Mouse (Mus musculus): ENCODE measurements around the gene Arnt2. TPM values are rescaled to one million over a fixed set of nuclear protein-coding genes. Genes with fewer than 3 reads are reported as not detected.

Arnt2 gene
- polyA plus RNA-seq (2014; fragmentation: Nextera tagmentation; extraction: Ambion mirVana) = 71.5 and 83.8 TPM in 2 replicates

DNA sequence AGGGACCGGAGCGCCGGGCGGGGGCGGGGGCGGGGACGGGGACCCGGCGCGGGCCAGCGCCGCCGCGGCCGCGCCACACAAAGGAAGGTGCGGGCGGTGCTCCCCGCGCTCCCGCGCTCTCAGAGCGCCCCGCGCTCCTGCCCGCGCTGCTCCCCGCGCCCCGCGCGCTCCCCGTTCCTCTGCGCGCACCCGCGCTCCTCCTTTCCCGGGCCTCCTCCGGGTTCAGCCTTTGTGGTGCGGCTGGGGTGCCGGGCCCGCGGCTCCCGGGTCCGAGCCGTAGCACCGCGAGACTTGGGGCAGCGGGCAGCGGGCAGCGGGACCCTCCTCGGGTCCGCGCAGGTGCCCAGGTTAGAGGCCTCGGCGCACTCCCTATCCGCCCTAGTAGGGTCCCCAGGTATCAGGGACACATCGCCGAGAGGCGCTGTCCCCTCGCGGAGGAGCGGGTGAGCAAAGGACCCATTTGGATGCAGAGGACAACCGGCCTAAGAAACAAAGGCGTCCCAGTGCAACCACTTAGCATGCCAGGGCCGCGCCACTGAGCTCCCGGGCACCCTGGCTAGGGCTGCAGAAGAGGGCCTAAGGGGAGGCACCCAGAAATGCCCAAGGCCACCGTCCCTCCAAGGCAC, at the start of gene Arnt2:
TSS of gene Arnt2 (minus strand) at position 281 of the 626 bp plus-strand sequence.
- Histone ChIP-seq H3K4me3 (ENCODE audit: low read depth, low read length) (peak within 1 kb of the TSS; percentile 73), H3K9ac (replicated peaks; ENCODE audit: low read depth, low read length) (peak within 1 kb of the TSS; percentile 93), H3K27me3 (ENCODE audit: control insufficient read depth, insufficient read depth, low read length) (no peaks in the 10 kb centered on the region), H3K9me3 (ENCODE audit: control insufficient read depth, low read length) (no peaks in the 10 kb centered on the region), H3K36me3 (ENCODE audit: control insufficient read depth, insufficient read depth, low read length) (no peaks in the 10 kb centered on the region), H3K4me2 (ENCODE audit: low read depth, low read length) (peak within 1 kb of the TSS; percentile 81), H3K27ac (ENCODE audit: low read depth, low read length) (peak within 1 kb of the TSS; percentile 96), H3K4me1 (ENCODE audit: control insufficient read depth, insufficient read depth, low read length) (peaks cover 12% of the 10 kb centered on the region)
- ATAC-seq (ENCODE audit: low read depth) = peak; percentile 92
- under 1% methylated on average over 53 of the region's 69 CpGs for WGBS

DNA sequence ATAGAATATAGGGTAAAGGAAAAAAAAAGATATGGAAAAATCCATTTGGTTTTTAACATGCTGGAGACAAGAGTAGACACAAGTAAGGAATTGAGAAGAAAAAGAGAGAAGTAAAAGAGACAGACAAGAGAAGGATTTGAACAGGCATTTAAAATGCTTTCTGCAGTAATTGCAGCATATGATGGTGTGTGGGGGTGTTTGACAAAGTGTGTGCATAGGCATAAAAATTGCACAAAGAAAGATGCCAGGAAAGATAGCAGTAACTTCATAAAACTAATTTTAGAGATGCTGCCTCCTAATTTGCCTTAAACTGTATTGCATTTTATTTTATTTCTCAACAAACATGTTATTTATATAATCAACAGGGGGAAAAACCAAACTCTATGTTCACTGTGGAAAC, 41.7 kb upstream of the Arnt2 start:
- Histone ChIP-seq H3K9me3 (ENCODE audit: control insufficient read depth, low read length) (no peaks in the 10 kb centered on the region), H3K4me1 (ENCODE audit: control insufficient read depth, insufficient read depth, low read length) (no peaks in the 10 kb centered on the region), H3K27me3 (ENCODE audit: control insufficient read depth, insufficient read depth, low read length) (no peaks in the 10 kb centered on the region), H3K9ac (replicated peaks; ENCODE audit: low read depth, low read length) (no peak overlapping the region), H3K4me3 (ENCODE audit: low read depth, low read length) (no peak overlapping the region), H3K4me2 (ENCODE audit: low read depth, low read length) (no peak overlapping the region), H3K27ac (ENCODE audit: low read depth, low read length) (no peak overlapping the region), H3K36me3 (ENCODE audit: control insufficient read depth, insufficient read depth, low read length) (no peaks in the 10 kb centered on the region)
- no peak for ATAC-seq (ENCODE audit: low read depth)

DNA sequence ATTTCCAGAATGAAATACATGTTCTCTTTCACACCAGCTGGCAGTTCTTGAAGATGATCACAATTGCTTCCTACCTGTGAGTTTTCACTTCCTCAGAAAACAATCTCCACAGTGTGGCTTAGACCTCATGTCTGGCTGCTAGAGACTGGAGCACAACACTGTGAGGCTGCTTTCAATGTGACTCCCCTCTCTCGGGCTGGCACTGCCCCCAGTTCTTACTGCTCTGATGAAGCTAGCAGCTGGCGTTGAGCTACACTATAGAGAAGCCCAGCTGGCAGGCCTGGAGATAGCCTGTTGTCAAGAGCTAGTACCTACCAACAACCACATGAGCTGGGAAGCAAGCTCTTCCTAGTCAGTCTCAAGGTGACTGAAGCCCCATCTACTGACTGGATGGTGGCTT, 39.1 kb upstream of the Arnt2 start:
- Histone ChIP-seq H3K36me3 (ENCODE audit: control insufficient read depth, insufficient read depth, low read length) (no peaks in the 10 kb centered on the region), H3K9ac (replicated peaks; ENCODE audit: low read depth, low read length) (no peak overlapping the region), H3K4me2 (ENCODE audit: low read depth, low read length) (no peak overlapping the region), H3K27me3 (ENCODE audit: control insufficient read depth, insufficient read depth, low read length) (no peaks in the 10 kb centered on the region), H3K9me3 (ENCODE audit: control insufficient read depth, low read length) (no peaks in the 10 kb centered on the region), H3K27ac (ENCODE audit: low read depth, low read length) (no peak overlapping the region), H3K4me3 (ENCODE audit: low read depth, low read length) (no peak overlapping the region), H3K4me1 (ENCODE audit: control insufficient read depth, insufficient read depth, low read length) (no peaks in the 10 kb centered on the region)
- ATAC-seq (ENCODE audit: low read depth) = peak; percentile 63; the same call in 1 of the 2 replicates
- 58% methylated on average over 2 of the region's 2 CpGs for WGBS

DNA sequence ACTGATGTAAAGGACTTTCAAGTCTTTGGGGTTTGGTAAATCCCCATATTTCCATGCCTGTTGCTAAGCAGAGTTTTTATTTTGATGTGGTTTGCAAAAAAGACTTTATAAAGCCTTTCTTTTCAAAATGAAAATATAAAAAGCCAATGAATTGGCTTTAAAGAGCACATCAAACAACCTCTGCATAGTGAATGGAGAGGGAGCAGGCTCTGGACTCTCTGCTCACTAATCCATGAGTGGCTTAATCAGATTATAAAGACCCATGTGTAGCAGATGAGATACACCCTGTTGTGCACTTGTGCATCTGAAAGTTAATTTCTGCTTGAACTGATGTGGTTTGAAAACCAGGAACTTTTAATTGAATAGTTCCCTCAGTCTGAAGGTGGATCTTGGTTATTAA, 38.5 kb upstream of the Arnt2 start:
- Histone ChIP-seq H3K4me2 (ENCODE audit: low read depth, low read length) (no peak overlapping the region), H3K4me1 (ENCODE audit: control insufficient read depth, insufficient read depth, low read length) (no peaks in the 10 kb centered on the region), H3K27me3 (ENCODE audit: control insufficient read depth, insufficient read depth, low read length) (no peaks in the 10 kb centered on the region), H3K4me3 (ENCODE audit: low read depth, low read length) (no peak overlapping the region), H3K36me3 (ENCODE audit: control insufficient read depth, insufficient read depth, low read length) (no peaks in the 10 kb centered on the region), H3K9me3 (ENCODE audit: control insufficient read depth, low read length) (no peaks in the 10 kb centered on the region), H3K27ac (ENCODE audit: low read depth, low read length) (no peak overlapping the region), H3K9ac (replicated peaks; ENCODE audit: low read depth, low read length) (no peak overlapping the region)
- ATAC-seq (ENCODE audit: low read depth) = no peak

DNA sequence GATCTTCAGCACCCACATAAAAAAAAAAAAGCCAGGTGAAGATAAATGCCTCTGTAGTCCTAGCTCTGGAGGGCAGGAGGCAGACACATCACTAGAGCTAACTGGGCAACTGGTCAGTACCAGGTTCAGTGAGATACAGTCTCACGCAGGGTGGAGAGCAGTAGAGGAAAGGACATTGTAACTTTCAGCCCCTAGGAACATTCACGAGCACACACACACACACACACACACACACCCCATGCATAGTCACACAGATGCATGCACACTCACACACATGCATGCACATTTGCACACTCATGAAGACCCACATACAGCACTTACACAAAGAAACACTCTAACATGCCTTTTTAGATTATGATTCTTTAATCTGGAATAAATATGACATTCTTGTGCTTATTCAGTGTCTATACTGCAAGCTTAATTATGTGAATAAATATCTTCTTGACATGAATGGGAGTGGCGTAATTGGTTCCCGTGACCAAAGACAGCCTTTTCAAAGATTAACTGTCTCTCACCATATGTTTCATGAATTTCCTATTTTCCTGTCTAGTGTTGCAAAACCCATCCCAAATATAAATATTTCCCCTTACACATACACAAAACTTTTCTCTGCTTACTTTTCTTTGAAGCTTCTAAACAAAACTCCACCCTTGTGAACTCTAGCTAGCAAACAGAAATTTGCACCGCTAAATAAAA, 37.9 kb upstream of the Arnt2 start:
- Histone ChIP-seq H3K27me3 (ENCODE audit: control insufficient read depth, insufficient read depth, low read length) (no peaks in the 10 kb centered on the region), H3K4me2 (ENCODE audit: low read depth, low read length) (no peak overlapping the region), H3K9ac (replicated peaks; ENCODE audit: low read depth, low read length) (no peak overlapping the region), H3K4me1 (ENCODE audit: control insufficient read depth, insufficient read depth, low read length) (no peaks in the 10 kb centered on the region), H3K27ac (ENCODE audit: low read depth, low read length) (no peak overlapping the region), H3K4me3 (ENCODE audit: low read depth, low read length) (no peak overlapping the region), H3K9me3 (ENCODE audit: control insufficient read depth, low read length) (no peaks in the 10 kb centered on the region), H3K36me3 (ENCODE audit: control insufficient read depth, insufficient read depth, low read length) (no peaks in the 10 kb centered on the region)
- no peak; the same call in 1 of the 2 replicates for ATAC-seq (ENCODE audit: low read depth)
- 69% methylated on average over 5 of the region's 5 CpGs for WGBS

DNA sequence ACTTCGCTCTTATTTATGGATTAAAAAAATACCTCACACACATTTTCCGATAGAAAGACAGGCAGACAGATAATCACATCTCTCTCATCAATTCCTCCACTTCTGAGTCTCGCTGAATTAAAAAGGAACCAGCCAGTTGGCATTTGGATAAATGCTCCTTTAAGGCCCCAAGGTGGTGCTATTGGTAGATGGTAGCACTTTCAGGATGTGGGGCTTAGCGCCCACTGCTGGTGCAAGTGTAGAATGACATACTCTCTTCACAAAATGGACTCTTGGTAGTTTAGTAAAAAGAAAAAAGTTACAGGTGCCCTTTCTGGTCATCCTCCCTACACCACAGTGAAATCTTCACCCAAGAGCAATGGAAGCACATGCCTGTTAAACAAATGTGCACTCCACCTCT, 37.1 kb upstream of the Arnt2 start:
- Histone ChIP-seq H3K4me1 (ENCODE audit: control insufficient read depth, insufficient read depth, low read length) (no peaks in the 10 kb centered on the region), H3K36me3 (ENCODE audit: control insufficient read depth, insufficient read depth, low read length) (no peaks in the 10 kb centered on the region), H3K4me3 (ENCODE audit: low read depth, low read length) (no peak overlapping the region), H3K9ac (replicated peaks; ENCODE audit: low read depth, low read length) (no peak overlapping the region), H3K27me3 (ENCODE audit: control insufficient read depth, insufficient read depth, low read length) (no peaks in the 10 kb centered on the region), H3K9me3 (ENCODE audit: control insufficient read depth, low read length) (no peaks in the 10 kb centered on the region), H3K27ac (ENCODE audit: low read depth, low read length) (no peak overlapping the region), H3K4me2 (ENCODE audit: low read depth, low read length) (no peak overlapping the region)
- ATAC-seq (ENCODE audit: low read depth) = no peak; the same call in 1 of the 2 replicates
- WGBS = 21% methylated on average over 4 of the region's 4 CpGs

DNA sequence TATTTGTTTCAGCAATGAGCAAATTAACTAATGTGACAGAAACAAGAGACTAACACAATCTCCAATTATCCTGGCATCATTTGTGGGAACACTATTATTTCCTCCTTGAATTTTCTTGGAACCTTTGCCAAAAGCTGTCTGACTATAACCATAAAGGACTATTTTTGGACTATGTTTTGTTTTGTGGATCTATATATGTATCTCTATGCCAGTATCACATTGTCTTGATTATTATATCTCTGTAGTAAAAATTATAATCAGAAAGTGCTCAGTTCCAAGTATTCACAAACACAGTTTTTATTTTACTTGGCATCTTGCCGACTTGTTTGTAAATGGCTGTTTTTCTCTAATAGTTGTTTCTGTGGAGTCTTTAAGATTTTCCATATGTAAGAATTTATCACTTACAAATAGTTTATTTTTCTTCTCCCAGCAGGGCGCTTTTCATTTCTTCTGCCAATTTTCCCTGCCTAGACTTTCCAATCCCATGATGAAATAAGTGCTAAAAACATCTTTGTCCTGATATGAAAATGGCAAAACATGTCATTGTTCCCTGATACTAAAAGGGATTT, 32.5 kb upstream of the Arnt2 start:
- no peak overlapping the region for H3K4me2 ChIP-seq (ENCODE audit: low read depth, low read length)
- H3K4me3 ChIP-seq (ENCODE audit: low read depth, low read length) = no peak overlapping the region
- no peak for ATAC-seq (ENCODE audit: low read depth)
- H3K9ac ChIP-seq (replicated peaks; ENCODE audit: low read depth, low read length) = no peak overlapping the region
- 87% methylated on average over 2 of the region's 2 CpGs for WGBS
- H3K36me3 ChIP-seq (ENCODE audit: control insufficient read depth, insufficient read depth, low read length) = no peaks in the 10 kb centered on the region
- no peaks in the 10 kb centered on the region for H3K9me3 ChIP-seq (ENCODE audit: control insufficient read depth, low read length)
- H3K27ac ChIP-seq (ENCODE audit: low read depth, low read length) = no peak overlapping the region
- H3K27me3 ChIP-seq (ENCODE audit: control insufficient read depth, insufficient read depth, low read length) = no peaks in the 10 kb centered on the region
- H3K4me1 ChIP-seq (ENCODE audit: control insufficient read depth, insufficient read depth, low read length) = no peaks in the 10 kb centered on the region

DNA sequence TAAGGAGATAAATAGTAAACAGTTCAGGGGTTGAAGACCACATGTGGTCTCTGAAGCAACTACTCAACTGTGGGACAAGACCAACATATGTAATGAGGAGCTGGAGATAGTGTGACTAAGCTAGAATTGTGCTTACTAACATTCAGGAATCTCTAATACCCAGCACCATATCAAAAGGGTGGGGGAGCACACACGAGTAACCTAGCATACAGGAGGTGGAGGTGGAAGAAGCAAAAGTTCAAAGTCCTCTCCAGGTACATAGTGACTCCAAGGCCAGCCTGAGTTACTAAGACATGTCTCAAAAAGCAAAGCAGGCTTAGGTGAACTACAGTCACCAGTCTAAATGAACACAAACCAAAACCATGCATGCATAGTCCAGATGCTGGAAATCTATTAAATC, 29.6 kb upstream of the Arnt2 start:
- no peak overlapping the region for H3K4me2 ChIP-seq (ENCODE audit: low read depth, low read length)
- no peak for ATAC-seq (ENCODE audit: low read depth)
- H3K9ac ChIP-seq (replicated peaks; ENCODE audit: low read depth, low read length) = no peak overlapping the region
- H3K27ac ChIP-seq (ENCODE audit: low read depth, low read length) = no peak overlapping the region
- WGBS = 70% methylated on average over 1 of the region's 1 CpGs
- no peaks in the 10 kb centered on the region for H3K27me3 ChIP-seq (ENCODE audit: control insufficient read depth, insufficient read depth, low read length)
- H3K9me3 ChIP-seq (ENCODE audit: control insufficient read depth, low read length) = no peaks in the 10 kb centered on the region
- no peak overlapping the region for H3K4me3 ChIP-seq (ENCODE audit: low read depth, low read length)
- H3K4me1 ChIP-seq (ENCODE audit: control insufficient read depth, insufficient read depth, low read length) = no peaks in the 10 kb centered on the region
- no peaks in the 10 kb centered on the region for H3K36me3 ChIP-seq (ENCODE audit: control insufficient read depth, insufficient read depth, low read length)

DNA sequence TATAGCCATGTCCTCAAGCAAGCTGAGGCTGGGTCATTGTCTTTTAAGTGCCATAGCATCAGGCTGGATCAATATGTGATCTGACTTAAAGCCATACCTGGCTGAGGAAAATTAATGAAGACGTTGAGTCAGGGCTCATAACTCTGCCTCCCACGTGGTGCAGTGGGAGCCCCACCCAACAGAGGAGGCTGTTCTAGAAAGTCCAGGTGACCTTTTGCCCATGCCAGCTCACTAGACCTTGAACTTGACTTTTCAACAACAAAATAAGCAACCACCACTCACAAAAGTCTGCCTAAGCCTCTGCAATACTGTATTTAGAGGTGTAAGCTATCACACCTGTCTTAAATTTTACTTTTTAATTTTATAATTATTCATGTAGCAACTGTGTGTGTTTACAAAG, 24.9 kb upstream of the Arnt2 start:
- Histone ChIP-seq H3K4me2 (ENCODE audit: low read depth, low read length) (no peak overlapping the region), H3K27me3 (ENCODE audit: control insufficient read depth, insufficient read depth, low read length) (no peaks in the 10 kb centered on the region), H3K36me3 (ENCODE audit: control insufficient read depth, insufficient read depth, low read length) (no peaks in the 10 kb centered on the region), H3K4me3 (ENCODE audit: low read depth, low read length) (no peak overlapping the region), H3K9me3 (ENCODE audit: control insufficient read depth, low read length) (no peaks in the 10 kb centered on the region), H3K9ac (replicated peaks; ENCODE audit: low read depth, low read length) (no peak overlapping the region), H3K27ac (ENCODE audit: low read depth, low read length) (no peak overlapping the region), H3K4me1 (ENCODE audit: control insufficient read depth, insufficient read depth, low read length) (no peaks in the 10 kb centered on the region)
- 75% methylated on average over 2 of the region's 2 CpGs for WGBS
- ATAC-seq (ENCODE audit: low read depth) = no peak

All from neural tube, embryonic 14.5 days (tissue).